ENCODE assay signal across 18 mouse cellular contexts in the genomic region with DNA sequence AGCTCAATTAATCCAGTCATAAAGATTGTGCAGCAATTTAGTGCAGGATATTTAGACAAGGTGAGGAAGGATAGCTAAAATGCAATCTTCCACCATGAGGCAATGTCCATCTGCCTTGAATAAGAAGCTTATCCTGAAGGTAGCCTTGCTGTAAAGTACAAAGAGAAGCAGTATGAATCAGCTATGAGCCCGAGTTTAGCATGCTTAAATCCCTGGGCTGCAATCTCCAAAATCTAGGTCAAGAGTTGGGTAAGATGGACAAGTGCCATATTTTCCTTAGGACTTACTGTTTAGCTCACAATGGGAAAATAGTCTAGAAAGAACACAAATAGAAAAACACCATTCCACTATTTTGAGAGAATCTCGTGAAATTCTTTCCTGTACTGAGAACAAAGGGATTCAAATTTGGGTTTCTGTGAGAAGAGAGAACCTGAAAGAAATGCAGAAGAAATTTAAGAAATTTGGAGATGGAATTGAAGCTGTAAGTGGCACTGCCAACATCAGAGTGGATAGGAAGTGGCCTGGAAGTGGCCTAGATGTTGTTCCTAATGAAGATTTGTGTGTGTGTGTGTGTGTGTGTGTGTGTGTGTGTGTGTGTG.
DNase-seq lines count a peak whose midpoint lies in the region; ATAC-seq and TF ChIP-seq lines count a peak whose summit lies in the region.
"Had no signal": no experiment of that assay in that cellular context is flagged by ENCODE, and none has a peak within 500 bp of the region (broad histone marks: within the 10 kb centered on the region; RNA-seq: fewer than 3 reads in every experiment).

No protein-coding gene starts in this region.

- no peak overlapping the region for H3K4me3 ChIP-seq in lung, postnatal 0 days (ENCODE audit: low read depth, low read length)
- H3K4me3 ChIP-seq in lung, adult 2 months (replicated peaks; ENCODE audit: extremely low read depth, low read depth, low read length) = no peak overlapping the region
- H3K4me3 ChIP-seq: forebrain, embryonic 13.5 days; heart, embryonic 13.5 days; lung, embryonic 15.5 days; midbrain, embryonic 10.5 days; neural tube, embryonic 13.5 days had no signal

- WGBS in lung, postnatal 0 days = 34% methylated on average over 2 of the region's 2 CpGs
- 25% methylated on average over 2 of the region's 2 CpGs for WGBS in lung, adult 2 months

- ATAC-seq in lung, postnatal 0 days = no peak
- ATAC-seq: activated CD4-positive, CD25-positive, alpha-beta regulatory T cell, adult 4 months; forebrain, embryonic 13.5 days; intestine, embryonic 16.5 days had no signal

- DNase-seq in adrenal gland, adult 8-10 months = peak; percentile 15
- DNase-seq in adrenal gland, postnatal 25 days = no peak
- DNase-seq in heart, adult 18-20 months = peak; percentile 38 to 39
- DNase-seq in heart, postnatal 4 days = no peak
- peak; percentile 60 for DNase-seq in lung, postnatal 0 days (ENCODE audit: low spot score)
- no peak for DNase-seq in lung, adult 2 months
- DNase-seq in lung, postnatal 36 days = peak; percentile 58
- no peak for DNase-seq in ovary, postnatal 10 days (ENCODE audit: low spot score)
- DNase-seq: kidney, postnatal 25 days; liver; thymus, postnatal 14 days had no signal

- no peak overlapping the region for H3K9ac ChIP-seq in lung, postnatal 0 days (replicated peaks; ENCODE audit: low read depth)
- H3K9ac ChIP-seq: forebrain, embryonic 13.5 days; heart, embryonic 13.5 days; lung, embryonic 15.5 days; neural tube, embryonic 13.5 days had no signal

- TF ChIP-seq CTCF in lung, postnatal 0 days (IDR thresholded peaks at IDR 0.05) = no peak
- no peak for TF ChIP-seq CTCF in lung, adult 2 months (IDR thresholded peaks at IDR 0.05; ENCODE audit: insufficient read depth, low read length)

- H3K4me2 ChIP-seq in lung, postnatal 0 days (replicated peaks; ENCODE audit: low read depth, low read length) = no peak overlapping the region
- H3K4me2 ChIP-seq: forebrain, embryonic 13.5 days; heart, embryonic 13.5 days; lung, embryonic 15.5 days; neural tube, embryonic 13.5 days had no signal

- no peaks in the 10 kb centered on the region for H3K9me3 ChIP-seq in lung, postnatal 0 days (ENCODE audit: low read length)
- H3K9me3 ChIP-seq: forebrain, embryonic 13.5 days; heart, embryonic 13.5 days; lung, embryonic 15.5 days; midbrain, embryonic 10.5 days; neural tube, embryonic 13.5 days had no signal

- H3K27me3 ChIP-seq in lung, postnatal 0 days (replicated peaks; ENCODE audit: insufficient read depth, low read length) = no peaks in the 10 kb centered on the region
- H3K27me3 ChIP-seq: forebrain, embryonic 13.5 days; heart, embryonic 13.5 days; lung, embryonic 15.5 days; neural tube, embryonic 13.5 days had no signal

- no peak for TF ChIP-seq POLR2A in lung, adult 2 months (IDR thresholded peaks at IDR 0.05; ENCODE audit: borderline replicate concordance, extremely low read depth, low read depth, low read length)

- H3K36me3 ChIP-seq in lung, postnatal 0 days (ENCODE audit: insufficient read depth, low read length) = no peaks in the 10 kb centered on the region
- H3K36me3 ChIP-seq: heart, embryonic 13.5 days; lung, embryonic 15.5 days; midbrain, embryonic 10.5 days; neural tube, embryonic 13.5 days had no signal

- H3K27ac ChIP-seq in lung, postnatal 0 days (ENCODE audit: low read length) = no peak overlapping the region
- H3K27ac ChIP-seq: forebrain, embryonic 13.5 days; heart, embryonic 13.5 days; lung, embryonic 15.5 days; midbrain, embryonic 10.5 days; neural tube, embryonic 13.5 days had no signal

- no peaks in the 10 kb centered on the region for H3K4me1 ChIP-seq in lung, postnatal 0 days (ENCODE audit: insufficient read depth, low read depth, low read length)
- H3K4me1 ChIP-seq in lung, adult 2 months (ENCODE audit: control insufficient read depth, insufficient read depth, low read length) = peaks cover 6% of the 10 kb centered on the region; the same call in 1 of the 2 replicates
- H3K4me1 ChIP-seq: forebrain, embryonic 13.5 days; heart, embryonic 13.5 days; lung, embryonic 15.5 days; midbrain, embryonic 10.5 days; neural tube, embryonic 13.5 days had no signal

- no peak for TF ChIP-seq EP300 in lung, postnatal 0 days (IDR thresholded peaks at IDR 0.05)

Comparison
In these comparisons a context has a peak if more than half of its experiments do, and no peak if none do; other contexts are left out.
1. DNase-seq: peak in adrenal gland, adult 8-10 months (single experiment), heart, adult 18-20 months (2 of 2), lung, postnatal 0 days (single experiment) and lung, postnatal 36 days (single experiment); none in adrenal gland, postnatal 25 days (single experiment), heart, postnatal 4 days (single experiment), lung, adult 2 months (single experiment) and ovary, postnatal 10 days (single experiment).